Mouse (Mus musculus) mature B cell (primary cell): ENCODE data around the gene Frmd4b.

Experiments
- in situ Hi-C: fragments of 300-500 bp; cut with MboI; formaldehyde crosslinking; loops from 2 replicates; pipeline ENCODE4 v1.14.3; 2019

Gene Frmd4b

DNA sequence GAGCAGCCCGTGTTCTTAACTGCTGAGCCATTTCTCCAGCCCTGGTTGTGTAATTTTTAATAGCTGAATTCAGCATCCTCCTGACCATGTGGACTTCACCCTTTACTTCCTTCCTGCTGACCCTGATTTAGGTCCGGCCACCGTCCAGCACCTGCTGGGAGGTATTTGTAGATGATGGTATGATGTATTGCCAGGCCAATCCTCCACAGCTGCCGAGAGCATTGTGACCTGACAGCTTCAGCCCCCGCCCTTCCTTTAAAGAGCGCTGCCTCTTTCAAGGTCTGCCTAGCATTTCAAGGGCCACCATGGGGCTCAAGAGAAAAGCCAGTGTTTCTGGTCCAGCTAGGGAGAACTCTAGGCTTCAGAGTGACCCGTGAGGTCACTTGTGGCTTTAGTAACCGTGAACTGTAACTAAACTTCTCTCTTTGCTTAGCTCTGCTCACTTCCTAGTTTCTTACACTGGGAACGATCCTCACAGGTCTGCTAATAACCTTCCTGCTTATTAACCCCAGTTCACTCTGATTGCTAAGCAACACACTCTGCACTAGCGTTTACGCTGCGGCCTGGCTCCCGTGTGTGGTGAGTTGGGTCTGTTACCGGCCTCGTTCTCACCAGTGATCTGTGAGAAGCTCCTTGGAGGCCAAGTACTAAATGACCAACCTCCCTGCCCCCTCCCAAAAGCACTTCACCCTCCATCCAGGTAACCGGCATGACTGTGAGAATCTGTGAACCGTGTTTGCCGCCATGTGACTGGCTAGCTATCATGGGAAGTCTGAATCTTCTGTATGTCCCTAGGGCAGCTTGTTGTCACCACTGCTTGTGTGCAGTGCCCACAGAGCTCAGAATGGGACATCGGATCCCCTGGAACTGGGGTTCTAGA lies 138.1 kb downstream of the Frmd4b start:
- in situ Hi-C loops: no loop called here

DNA sequence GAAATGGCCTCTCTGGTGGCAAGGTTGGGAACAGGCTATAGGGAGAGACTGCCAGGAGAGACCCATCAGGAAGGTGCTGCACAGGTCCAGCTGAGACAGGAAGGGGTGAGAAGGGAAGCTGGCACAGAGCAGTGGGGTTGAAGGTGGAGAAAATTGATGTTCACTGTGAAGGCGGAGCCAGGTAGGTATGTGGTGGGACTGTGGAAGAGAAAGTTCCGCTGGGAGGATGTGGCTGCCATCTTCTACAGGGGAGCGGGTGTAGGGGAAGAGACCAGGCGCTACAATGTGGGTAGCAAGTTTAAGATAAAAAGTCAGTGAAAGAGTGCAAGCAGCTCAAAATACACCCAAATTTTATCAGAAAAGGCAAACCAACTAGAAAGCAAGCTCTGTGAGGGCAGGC lies 143.7 kb downstream of the Frmd4b start:
- in situ Hi-C loops: no loop called here

DNA sequence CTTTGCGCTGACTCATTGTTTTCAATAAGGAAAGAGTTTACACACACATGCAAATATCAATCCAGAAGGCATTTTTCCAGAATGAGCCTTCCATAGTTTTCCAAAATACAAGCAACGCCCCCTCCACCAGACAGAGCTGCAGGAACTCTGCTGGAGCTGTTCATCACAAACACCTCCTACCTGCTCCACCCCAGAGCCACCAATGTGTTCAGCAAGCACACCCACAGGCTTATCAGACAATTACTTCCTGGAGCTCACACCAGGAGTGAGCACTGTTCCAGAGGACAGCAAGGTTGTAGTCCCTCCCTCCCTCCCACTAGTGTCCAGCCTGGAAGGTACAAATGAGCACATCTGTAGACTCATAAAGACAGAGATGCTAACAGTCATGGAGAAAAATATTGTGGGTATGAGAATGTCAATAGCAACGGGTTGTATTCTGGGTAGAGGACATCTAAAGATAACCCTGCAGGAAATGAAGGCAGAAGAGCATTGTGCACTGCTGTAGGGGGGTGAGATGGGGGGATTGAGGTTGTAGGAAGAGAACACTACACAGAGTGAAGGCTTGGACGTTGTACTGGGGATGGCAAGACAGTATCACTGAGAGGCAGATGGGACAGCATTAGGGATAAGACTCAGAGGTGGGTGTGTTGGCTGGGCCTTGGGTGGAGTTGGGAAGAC lies 144.3 kb downstream of the Frmd4b start:
- in situ Hi-C loops: no loop called here

DNA sequence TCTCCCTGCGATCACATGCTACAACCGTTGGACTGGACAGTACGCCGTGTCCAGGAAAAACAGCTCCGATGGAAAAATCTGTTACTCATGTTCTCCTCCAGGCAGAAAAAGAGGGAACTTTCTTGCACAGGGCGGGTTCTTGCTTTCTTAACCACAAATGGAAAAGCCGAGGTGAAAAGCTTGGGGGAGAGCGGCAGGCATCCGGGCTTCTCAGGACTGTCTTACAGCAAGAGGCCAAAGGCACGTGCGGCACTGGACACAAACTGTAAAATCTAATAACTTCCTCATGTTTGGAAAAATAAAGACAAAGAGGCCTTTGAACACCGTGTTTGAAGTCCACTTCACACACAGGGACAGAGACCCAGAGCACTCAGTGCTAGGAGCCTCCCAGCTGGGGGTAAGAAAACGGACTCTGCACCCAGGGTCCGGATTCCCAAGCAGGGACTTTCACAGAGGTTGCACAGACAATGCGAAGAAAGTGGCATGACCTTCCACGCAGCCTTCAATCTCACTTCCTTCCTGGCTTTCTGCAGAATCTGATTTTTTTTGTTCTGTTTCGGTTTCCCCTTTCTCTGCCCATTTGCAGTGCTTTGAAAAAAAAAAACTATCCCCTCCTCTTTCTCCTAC lies 153.3 kb downstream of the Frmd4b start:
- in situ Hi-C loops: no loop called here

DNA sequence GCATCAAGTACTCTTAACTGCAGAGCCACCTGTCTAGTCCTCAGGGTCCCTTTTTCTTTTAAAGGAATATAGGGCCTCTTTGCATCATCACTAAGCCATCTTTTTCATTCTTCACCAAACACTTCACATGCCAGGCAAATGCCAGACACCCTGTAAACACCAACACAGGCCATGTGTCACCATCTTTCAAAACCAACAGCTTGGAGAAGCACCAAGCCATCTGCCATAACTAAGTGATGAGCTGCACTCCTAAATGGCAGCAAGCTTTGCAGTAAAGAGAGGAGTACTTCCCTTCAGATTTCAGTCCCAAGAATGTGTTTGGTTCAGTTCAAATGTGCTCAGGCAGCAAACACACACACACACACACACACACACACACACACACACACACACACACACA lies 154.9 kb downstream of the Frmd4b start:
- in situ Hi-C loops: no loop called here

DNA sequence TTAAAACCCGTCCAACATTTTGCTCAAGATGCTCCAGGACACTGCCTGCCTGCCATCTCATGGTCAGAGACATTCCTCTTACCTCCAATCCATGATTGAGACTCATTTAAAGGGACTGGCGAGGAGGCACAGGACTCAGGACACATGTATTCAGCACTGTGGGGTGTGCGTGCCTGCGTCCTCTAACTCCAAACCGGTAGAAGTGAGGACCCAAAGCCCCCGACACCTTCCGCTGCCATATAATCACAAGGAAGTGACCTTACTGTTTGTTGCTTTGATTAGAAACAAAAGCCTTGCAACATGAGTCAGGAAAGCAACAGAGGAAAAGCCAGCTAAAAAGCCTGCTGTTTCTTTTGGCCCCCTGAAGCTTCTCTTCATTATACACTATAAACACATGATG lies 158.2 kb downstream of the Frmd4b start:
- in situ Hi-C loops: no loop called here

DNA sequence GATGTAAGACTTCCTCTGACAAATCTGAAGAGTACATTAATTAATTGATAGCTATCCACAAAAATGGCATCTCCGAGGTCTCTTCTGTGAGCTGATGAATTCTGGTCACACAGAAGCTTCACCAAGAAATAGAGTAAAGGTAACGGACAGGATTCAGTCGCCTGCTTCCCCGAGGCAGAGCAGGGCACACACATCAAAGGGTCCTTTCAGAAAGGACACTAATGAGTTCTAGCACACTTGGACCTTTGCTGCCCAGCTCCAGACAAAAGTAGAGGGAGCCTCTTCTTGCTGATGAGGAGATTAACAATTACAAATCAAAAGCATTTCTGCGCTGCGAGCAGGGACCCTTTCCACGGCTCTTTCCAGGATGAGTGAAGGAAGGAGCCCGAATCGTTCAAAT lies 159.0 kb downstream of the Frmd4b start:
- in situ Hi-C loops: no loop called here

DNA sequence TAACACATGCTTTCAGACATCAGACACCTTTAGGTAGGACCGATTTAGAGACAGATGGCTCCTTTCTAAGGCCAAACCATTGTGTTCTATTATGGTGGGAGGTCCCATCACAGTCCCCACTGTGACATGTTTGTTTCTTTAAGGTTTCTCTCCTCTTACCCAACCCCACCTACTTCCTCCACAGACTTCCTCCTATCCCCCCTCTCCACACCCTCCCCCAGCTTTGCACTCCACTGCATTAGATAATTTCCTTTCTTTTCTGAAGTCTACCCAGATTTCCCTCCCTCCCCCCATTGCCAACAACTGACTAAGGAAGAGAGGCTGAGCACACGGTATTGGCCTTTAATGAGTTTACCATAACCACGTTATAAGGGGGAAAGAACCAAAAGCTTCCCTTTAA lies 159.4 kb downstream of the Frmd4b start:
- in situ Hi-C loops: no loop called here

DNA sequence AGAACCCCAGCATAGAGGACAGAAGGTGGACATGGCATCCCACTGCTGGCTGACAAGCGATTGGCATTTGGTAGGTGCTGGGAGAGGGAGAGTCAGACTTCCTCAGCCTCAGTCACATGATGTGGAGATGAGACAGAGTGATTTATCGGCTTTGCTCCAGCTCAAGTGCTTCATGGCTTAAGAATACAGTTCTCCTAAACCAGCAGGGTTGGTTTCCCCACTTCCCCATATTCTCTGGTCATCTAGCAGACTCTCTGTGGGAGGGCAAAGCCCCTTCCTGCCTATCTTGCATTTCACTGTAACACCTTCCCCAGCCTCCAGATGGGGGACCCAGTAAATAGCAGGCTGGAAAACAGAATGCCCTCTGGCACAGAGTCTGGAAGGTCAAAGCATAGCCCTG lies 160.1 kb downstream of the Frmd4b start:
- in situ Hi-C loops: no loop called here

DNA sequence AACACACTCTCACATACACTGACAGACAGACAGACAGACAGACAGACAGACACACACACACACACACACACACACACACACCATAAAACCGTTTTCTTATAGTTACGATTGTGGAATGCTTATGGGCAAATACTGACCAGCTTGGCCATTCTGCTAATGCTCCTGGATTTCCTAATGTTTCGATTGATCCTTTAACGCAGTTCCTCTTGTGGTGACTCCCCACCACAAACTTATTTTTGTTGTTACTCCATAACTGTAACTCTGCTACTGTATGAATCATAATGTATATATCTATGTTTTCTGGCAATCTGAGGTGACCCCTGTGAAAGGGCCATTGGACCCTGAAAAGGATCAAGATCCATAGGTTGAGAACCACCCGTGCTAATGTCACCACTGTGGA lies 165.1 kb downstream of the Frmd4b start:
- in situ Hi-C loops: no loop called here

DNA sequence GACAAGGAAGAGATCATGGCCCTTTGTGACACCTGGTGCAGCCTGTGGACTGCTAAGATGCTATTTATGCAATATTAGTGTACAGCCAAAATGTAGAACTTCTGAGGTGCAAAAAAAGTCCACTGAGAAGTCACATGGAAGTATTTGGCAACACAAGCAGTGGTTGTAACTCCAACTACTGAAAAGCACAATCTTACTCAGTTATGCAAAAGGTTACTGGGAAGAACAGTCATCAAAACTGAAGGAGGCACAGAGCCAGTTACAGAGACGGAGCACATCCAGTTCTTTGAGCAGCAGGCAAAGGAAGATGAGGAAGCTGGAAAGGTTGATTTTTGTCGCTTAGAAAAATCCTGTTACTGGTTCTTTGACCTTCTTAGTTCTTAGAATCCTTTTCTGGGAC lies 167.5 kb downstream of the Frmd4b start:
- in situ Hi-C loops: no loop called here

DNA sequence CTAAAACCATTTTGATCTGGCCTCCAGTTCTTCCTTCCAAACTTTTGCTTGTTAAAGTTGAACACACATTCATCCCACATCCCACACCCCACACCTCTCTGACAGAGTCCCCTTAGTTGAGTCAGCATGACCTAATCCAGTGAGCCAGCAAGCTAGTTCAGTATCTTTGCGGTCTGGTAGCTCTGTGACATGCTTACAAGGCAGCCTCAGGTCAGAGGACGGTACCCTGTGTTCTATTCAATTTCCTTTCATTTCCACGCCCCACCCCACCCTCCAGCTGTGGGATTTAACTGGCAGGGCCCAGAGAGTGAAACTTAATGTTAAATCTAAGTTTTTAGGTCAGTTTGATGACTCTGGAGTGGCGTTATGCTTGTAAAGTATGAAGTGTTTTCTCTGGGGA lies 170.3 kb downstream of the Frmd4b start:
- in situ Hi-C loops: no loop called here

DNA sequence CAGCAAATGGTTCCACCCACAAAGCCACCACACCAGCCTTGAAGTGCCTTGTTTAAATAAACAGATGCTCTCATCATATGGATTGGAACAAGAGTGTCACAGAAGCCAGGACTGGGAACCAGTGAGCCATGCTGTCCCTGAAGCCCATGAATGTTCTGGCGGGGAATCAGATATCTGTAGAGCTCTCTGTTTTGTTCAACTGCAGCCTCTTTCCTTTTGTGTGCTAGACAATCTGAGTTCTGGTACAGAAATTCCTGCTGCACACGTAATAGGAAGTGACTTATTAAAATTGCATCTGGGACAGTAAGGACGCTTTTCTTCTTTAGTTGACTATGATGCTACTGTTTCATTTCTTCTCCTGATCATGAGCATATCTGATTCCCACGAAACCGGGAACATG lies 173.2 kb downstream of the Frmd4b start:
- in situ Hi-C loops: no loop called here

DNA sequence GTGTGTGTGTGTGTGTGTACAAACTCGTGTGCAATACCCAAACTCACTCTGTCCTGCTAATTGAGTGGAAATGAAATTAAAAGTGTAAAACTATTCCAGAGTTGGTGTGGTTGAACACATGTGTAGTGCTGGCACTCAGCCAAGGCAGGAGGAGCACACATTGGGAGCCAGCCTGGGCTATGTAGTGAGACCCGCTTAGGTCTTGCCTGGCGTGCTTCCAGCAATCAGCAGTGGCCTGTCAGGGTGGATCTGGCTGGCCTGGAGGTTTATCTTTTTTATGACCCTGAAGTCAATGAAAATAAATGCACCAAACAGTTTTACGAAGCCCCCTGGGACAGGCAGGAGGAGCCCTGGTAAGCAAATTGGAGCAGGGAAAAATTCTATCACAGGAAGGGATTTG lies 173.8 kb downstream of the Frmd4b start:
- in situ Hi-C loops: no loop called here

DNA sequence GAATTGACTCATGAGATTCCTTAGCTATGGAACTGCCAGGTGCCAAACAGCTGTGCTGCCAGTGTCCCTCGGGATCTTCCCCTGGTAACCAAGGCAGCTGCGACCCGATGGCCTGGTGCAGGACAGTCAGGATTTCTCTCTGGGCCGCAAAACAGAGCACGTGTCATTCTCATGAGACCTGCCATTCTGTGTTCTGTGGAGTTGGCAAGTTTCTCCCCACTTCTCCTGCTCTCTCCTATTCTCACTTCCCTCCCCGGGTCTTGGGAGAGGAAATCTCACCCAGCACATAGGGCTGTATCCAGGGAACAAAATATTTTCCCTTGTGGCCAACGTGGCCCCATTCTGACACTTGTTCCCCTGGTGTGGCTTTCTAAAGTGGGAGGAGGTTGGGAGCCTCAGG lies 176.0 kb downstream of the Frmd4b start:
- in situ Hi-C loops: no loop called here

DNA sequence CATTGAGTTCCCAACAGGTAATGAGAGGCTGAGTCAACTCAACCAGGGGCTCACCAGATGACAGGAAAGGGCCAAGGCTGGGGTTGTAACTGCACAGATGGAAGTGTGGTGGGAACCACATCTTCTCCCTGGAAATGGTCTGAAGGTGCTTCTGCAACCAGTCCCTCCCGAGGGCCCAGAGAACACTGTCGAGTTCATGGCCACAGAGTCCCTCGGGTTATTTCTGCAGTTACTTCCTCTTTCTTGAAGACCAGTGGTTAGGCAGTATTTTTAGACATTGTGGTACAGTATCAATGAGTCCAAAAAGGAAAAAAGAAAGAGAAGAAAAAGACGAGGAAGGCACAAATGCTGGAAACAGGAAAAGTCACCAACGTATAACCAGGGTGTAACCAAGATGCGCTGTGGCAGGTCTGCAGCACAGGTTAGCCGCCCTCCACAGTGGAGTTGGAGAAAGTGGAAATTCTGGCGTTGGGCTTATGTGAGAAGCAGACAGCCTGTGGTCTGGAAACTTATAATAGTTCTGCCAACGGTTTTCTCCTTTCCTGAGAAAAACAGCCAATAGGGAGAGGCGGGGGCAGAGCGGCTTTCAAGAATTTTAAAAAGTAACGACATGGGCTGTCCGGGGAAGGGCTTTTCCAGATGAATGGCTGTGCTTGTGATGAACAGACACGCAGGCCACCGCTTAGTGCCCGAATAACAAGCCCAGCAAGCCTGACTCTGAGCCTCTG lies 178.3 kb downstream of the Frmd4b start:
- in situ Hi-C loops: no loop called here

DNA sequence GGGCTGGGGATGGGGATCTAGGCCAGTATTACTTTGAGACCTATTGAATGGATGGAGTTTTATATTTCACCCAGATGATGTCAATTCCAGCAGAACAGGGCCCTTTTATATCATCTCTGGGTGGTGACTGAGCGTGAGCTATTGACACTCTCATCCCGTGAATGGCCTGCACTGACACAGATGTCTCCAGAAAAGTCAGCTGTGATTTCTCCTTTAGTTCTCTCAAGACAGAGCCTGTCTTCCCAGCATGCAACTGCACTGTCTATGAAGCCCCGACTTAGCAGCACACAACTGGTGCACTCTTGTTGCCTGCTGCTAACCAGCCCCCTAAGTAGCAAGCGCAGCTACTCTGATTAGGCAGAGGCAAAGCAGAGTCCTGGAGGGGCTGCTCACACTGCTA lies 182.6 kb downstream of the Frmd4b start:
- in situ Hi-C loops: no loop called here

DNA sequence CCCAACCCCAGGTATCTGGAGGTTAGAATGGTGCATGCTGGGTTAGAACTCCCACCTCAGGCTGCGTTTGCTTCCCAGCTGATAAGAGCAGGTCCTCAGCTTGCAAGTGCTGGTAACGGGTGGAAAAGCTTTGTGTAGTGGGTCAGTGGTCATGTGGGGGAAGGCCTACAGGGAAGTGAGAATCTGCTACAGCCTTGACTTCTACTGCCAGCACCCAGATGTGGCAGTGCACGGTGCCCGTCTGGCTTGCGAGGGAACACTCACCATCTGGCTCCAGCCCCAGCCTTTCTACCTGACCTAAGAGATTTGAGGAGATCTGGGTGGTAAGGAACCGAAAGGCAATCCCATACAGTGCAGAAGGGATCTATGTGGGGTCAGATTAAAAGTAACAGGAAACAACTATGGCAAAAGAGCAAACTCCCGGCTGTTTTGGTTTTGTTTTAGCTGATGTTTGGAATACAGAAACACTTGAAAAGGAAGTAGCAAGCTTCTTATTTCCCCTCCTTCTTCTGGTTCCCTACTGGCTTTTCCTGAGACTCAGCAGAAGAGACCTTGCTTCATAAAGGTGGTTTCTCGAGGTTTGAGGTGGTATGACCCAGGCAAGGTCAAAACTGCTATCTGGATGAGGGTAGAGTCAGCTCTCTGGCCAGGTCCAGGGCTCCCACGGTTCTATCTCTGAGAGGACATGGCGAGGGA lies 185.9 kb downstream of the Frmd4b start:
- in situ Hi-C loops: no loop called here

DNA sequence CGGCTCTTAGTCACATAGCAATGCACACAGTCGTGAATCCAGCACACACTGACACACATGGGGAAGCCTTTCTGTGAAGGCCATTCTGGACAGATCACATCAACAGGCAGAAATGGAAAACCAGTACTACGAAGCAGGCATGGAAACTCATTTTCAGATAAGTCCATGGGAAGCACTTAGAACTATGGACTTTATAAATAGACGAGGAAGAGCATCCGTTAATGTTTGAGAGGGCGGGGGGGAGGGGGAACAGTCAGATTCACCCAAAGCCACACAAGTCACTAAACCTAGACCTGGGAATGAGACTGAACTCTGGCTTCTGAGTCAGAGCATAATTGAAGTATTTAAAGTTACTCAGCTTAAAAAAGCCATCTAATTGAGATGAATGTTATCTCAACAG lies 186.8 kb downstream of the Frmd4b start:
- in situ Hi-C loops: no loop called here

DNA sequence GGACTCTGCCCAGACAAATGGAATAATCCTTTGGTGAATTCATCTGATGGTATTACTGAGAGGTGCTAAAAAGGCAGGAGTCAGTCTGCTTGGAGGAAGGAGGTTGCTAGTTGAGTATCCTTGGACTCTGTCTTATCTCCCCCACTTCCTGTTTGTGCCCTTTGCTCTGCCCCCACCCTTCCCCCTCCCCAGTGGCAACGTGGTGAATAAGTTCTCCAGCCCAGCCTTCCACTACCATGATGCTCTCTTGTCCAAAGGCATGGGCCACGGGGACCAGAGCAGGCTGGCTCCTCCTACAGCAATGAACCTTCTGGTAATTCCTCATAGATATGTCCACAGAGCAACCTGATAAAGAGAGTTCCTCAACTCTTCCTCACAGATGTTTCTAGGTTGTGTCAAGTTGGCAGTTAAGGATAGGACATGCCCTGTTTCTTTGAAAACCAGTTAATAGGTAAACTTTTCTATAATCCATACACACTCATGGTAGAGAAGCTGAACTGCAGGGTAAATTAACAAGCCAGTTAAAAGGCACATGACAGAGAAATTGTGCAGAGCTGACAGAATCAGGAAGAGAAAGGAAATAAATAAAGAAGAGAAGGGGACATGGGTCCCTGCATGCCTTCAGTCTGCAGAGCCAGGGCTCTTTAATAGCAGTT lies 187.5 kb downstream of the Frmd4b start:
- in situ Hi-C loops: no loop called here

DNA sequence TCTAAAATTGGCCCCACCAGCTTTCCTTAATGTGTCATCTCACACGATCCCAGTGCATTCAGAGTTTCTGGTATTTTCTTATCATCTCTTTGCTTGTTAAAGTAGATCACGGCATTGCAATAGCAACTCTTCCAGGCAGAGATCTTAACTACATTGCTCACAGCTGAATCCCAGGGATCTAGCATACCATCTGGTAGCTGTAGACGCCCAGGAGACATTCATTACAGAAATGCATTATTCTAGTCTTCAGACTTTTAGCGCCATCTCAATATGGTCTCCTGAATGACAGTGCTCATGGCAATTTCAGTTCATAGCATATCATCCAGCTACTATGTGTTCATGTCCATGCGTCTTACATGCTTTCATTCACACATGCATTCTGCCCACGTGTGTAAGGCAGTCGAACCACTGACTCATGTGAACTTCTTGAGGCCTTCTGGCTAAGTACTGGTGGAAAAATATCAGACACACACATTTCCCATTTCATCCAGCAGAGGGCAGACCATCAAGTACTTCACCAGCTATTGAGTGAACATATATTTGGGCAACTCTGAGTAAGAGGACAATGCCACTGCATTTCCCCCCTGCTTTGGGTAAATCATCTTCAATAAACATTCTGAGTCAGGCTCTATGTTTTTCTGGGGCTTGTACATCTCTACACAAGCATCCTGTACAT lies 197.4 kb downstream of the Frmd4b start:
- in situ Hi-C loops: loop anchor here (25.0 kb wide), 2 partner anchors 92 to 133 kb away; no protein-coding TSS in a partner anchor
